Mouse (Mus musculus) hindbrain, embryonic 12.5 days (tissue): ENCODE data around the gene Chd2. TPM values are rescaled to one million over a fixed set of nuclear protein-coding genes. Genes with fewer than 3 reads are reported as not detected.
"Not testable (repeated sequence)": the region's sequence is repeated elsewhere in the genome, so short reads cannot be mapped to it uniquely, and the experiment has no call there.

Experiments
- ATAC-seq: fragments of 200-750 bp; cut with Nextera tagmentation; 2 replicates; pipeline ENCODE4 v1.8.0; 2017; ENCODE audit warnings: moderate TSS enrichment; ENCODE audit not compliant: low FRiP score
- H3K27ac ChIP-seq: fragments of 300-500 bp; sonication (generic); 2 replicates; pipeline ENCODE4 v1.5.1; 2016; ENCODE audit warnings: mild to moderate bottlenecking
- H3K27me3 ChIP-seq: fragments of 300-500 bp; sonication (generic); 2 replicates; pipeline ENCODE4 v1.6.1; 2016; ENCODE audit warnings: mild to moderate bottlenecking
- H3K36me3 ChIP-seq: fragments of 300-500 bp; sonication (generic); 2 replicates; pipeline ENCODE4 v1.6.1; 2016; ENCODE audit warnings: mild to moderate bottlenecking
- H3K4me1 ChIP-seq: fragments of 300-500 bp; sonication (generic); 2 replicates; pipeline ENCODE4 v1.6.1; 2016
- H3K4me2 ChIP-seq: fragments of 300-500 bp; sonication (generic); replicated peaks from 2 replicates; pipeline ENCODE4 v1.6.1; 2016; ENCODE audit warnings: mild to moderate bottlenecking
- H3K4me3 ChIP-seq: fragments of 300-500 bp; sonication (generic); 2 replicates; pipeline ENCODE4 v1.5.1; 2016; ENCODE audit warnings: mild to moderate bottlenecking
- H3K9ac ChIP-seq: fragments of 300-500 bp; sonication (generic); 2 replicates; pipeline ENCODE4 v1.6.1; 2016; ENCODE audit warnings: mild to moderate bottlenecking, moderate library complexity
- H3K9me3 ChIP-seq: fragments of 300-500 bp; sonication (generic); replicated peaks from 2 replicates; pipeline ENCODE4 v1.6.1; 2016; ENCODE audit warnings: mild to moderate bottlenecking
- WGBS: fragments of 180-500 bp; shearing (Covaris S2); methylation state at CpG from one replicate; pipeline ENCODE4 v1.1.7; 2016; 5-methylcytosine and 5-hydroxymethylcytosine counted together
- polyA plus RNA-seq: library from polyadenylated mRNA; unstranded; fragments of >200 nt; fragmentation: Nextera tagmentation; extraction: Ambion mirVana; gene quantifications from 2 replicates; pipeline ENCODE4 v1.2.1, GENCODE M21; 2016

Gene Chd2
- polyA plus RNA-seq, 1 experiment from 2014 or later, result 63.6 TPM

- WGBS, result 76% methylated on average over 4 of the region's 4 CpGs
- no peak overlapping the region for H3K4me2 ChIP-seq
- ATAC-seq, result no peak
- H3K36me3 ChIP-seq, result no peaks in the 10 kb centered on the region; the same call in 1 of the 2 replicates
- H3K4me1 ChIP-seq, result peaks cover 41% of the 10 kb centered on the region
- H3K27ac ChIP-seq, result peak overlapping the region; percentile 48; the same call in 1 of the 2 replicates
- no peaks in the 10 kb centered on the region for H3K27me3 ChIP-seq
- H3K9ac ChIP-seq, result no peak overlapping the region
- H3K9me3 ChIP-seq, result no peaks in the 10 kb centered on the region
- H3K4me3 ChIP-seq, result no peak overlapping the region
These were observed 5.8 kb downstream of the Chd2 start for GRCm38 (mm10) chr7:73535861-73536200.

GRCm38 (mm10) chr7:73534937-73535860 lies 6.4 kb downstream of the Chd2 start:
- WGBS, result 82% methylated on average over 2 of the region's 2 CpGs
- peak overlapping the region; percentile 48; the same call in 1 of the 2 replicates for H3K27ac ChIP-seq
- H3K27me3 ChIP-seq, result no peaks in the 10 kb centered on the region
- no peak for ATAC-seq
- peaks cover 41% of the 10 kb centered on the region for H3K4me1 ChIP-seq
- H3K36me3 ChIP-seq, result no peaks in the 10 kb centered on the region; the same call in 1 of the 2 replicates
- H3K4me2 ChIP-seq, result no peak overlapping the region
- no peaks in the 10 kb centered on the region for H3K9me3 ChIP-seq
- H3K9ac ChIP-seq, result no peak overlapping the region
- no peak overlapping the region for H3K4me3 ChIP-seq

GRCm38 (mm10) chr7:73533457-73533856 lies 8.2 kb downstream of the Chd2 start:
- Histone ChIP-seq H3K4me3 (no peak overlapping the region), H3K9ac (no peak overlapping the region), H3K4me2 (no peak overlapping the region), H3K27ac (peak overlapping the region; percentile 57), H3K4me1 (peaks cover 41% of the 10 kb centered on the region), H3K36me3 (no peaks in the 10 kb centered on the region; the same call in 1 of the 2 replicates), H3K9me3 (no peaks in the 10 kb centered on the region), H3K27me3 (no peaks in the 10 kb centered on the region)
- WGBS, result 70% methylated on average over 2 of the region's 2 CpGs
- no peak for ATAC-seq

GRCm38 (mm10) chr7:73532916-73533315 lies 8.7 kb downstream of the Chd2 start:
- WGBS, result 65% methylated on average over 3 of the region's 3 CpGs
- H3K27ac ChIP-seq, result 0 out of 2 replicates have a peak overlapping the region, but pooled peaks have one; percentile 57

GRCm38 (mm10) chr7:73532139-73532538 lies 9.5 kb downstream of the Chd2 start:
- H3K36me3 ChIP-seq, result no peaks in the 10 kb centered on the region; the same call in 1 of the 2 replicates
- WGBS, result 77% methylated on average over 3 of the region's 3 CpGs
- H3K27me3 ChIP-seq, result no peaks in the 10 kb centered on the region
- no peak overlapping the region for H3K4me3 ChIP-seq
- ATAC-seq, result no peak
- no peak overlapping the region for H3K27ac ChIP-seq
- no peaks in the 10 kb centered on the region for H3K9me3 ChIP-seq
- H3K4me2 ChIP-seq, result no peak overlapping the region
- H3K4me1 ChIP-seq, result peaks cover 41% of the 10 kb centered on the region
- H3K9ac ChIP-seq, result no peak overlapping the region

More at GRCm38 (mm10) chr7:73532916-73533315, 8.7 kb downstream of the Chd2 start:
- Histone ChIP-seq H3K27me3 (no peaks in the 10 kb centered on the region), H3K4me1 (peaks cover 41% of the 10 kb centered on the region), H3K4me2 (no peak overlapping the region), H3K4me3 (no peak overlapping the region), H3K9ac (no peak overlapping the region), H3K36me3 (no peaks in the 10 kb centered on the region; the same call in 1 of the 2 replicates), H3K9me3 (no peaks in the 10 kb centered on the region)
- ATAC-seq, result no peak

- Histone ChIP-seq H3K27me3 (no peaks in the 10 kb centered on the region), H3K36me3 (no peaks in the 10 kb centered on the region; the same call in 1 of the 2 replicates), H3K9ac (no peak overlapping the region), H3K4me3 (no peak overlapping the region), H3K9me3 (no peaks in the 10 kb centered on the region), H3K4me1 (peaks cover 37% of the 10 kb centered on the region), H3K27ac (no peak overlapping the region), H3K4me2 (no peak overlapping the region)
- WGBS, result 85% methylated on average over 7 of the region's 7 CpGs
- no peak for ATAC-seq
These were observed 10.0 kb downstream of the Chd2 start for GRCm38 (mm10) chr7:73531506-73532093.

- Histone ChIP-seq H3K27ac (no peak overlapping the region), H3K9me3 (no peaks in the 10 kb centered on the region), H3K36me3 (no peaks in the 10 kb centered on the region; the same call in 1 of the 2 replicates), H3K27me3 (no peaks in the 10 kb centered on the region), H3K4me3 (no peak overlapping the region), H3K4me2 (no peak overlapping the region), H3K4me1 (peaks cover 34% of the 10 kb centered on the region), H3K9ac (no peak overlapping the region)
- ATAC-seq, result no peak
- 91% methylated on average over 5 of the region's 5 CpGs for WGBS
These were observed 10.8 kb downstream of the Chd2 start for GRCm38 (mm10) chr7:73530846-73531245.

- Histone ChIP-seq H3K9me3 (no peaks in the 10 kb centered on the region), H3K36me3 (no peaks in the 10 kb centered on the region; the same call in 1 of the 2 replicates), H3K27me3 (no peaks in the 10 kb centered on the region), H3K4me3 (no peak overlapping the region), H3K9ac (no peak overlapping the region), H3K4me1 (peaks cover 28% of the 10 kb centered on the region), H3K27ac (no peak overlapping the region), H3K4me2 (no peak overlapping the region)
- ATAC-seq, result no peak
- 94% methylated on average over 5 of the region's 5 CpGs for WGBS
These were observed 11.5 kb downstream of the Chd2 start for GRCm38 (mm10) chr7:73530164-73530563.

GRCm38 (mm10) chr7:73529261-73529660 lies 12.4 kb downstream of the Chd2 start:
- 93% methylated on average over 6 of the region's 6 CpGs for whole genome bisulfite sequencing
- Histone ChIP-seq H3K4me1 (peaks cover 30% of the 10 kb centered on the region), H3K4me2 (no peak overlapping the region), H3K27ac (0 out of 2 replicates have a peak overlapping the region, but pooled peaks have one; percentile 17), H3K27me3 (no peaks in the 10 kb centered on the region), H3K9me3 (no peaks in the 10 kb centered on the region), H3K36me3 (no peaks in the 10 kb centered on the region), H3K4me3 (no peak overlapping the region), H3K9ac (no peak overlapping the region)
- no peak for ATAC-seq

- H3K4me1 ChIP-seq, result peaks cover 22% of the 10 kb centered on the region
- H3K36me3 ChIP-seq, H3K27ac ChIP-seq, H3K4me3 ChIP-seq, ATAC-seq, H3K27me3 ChIP-seq, H3K4me2 ChIP-seq, H3K9ac ChIP-seq, H3K9me3 ChIP-seq: not testable (repeated sequence)
- 91% methylated on average over 7 of the region's 7 CpGs for WGBS
These were observed 13.2 kb downstream of the Chd2 start for GRCm38 (mm10) chr7:73528377-73528894.

- Histone ChIP-seq H3K4me3 (no peak overlapping the region), H3K36me3 (no peaks in the 10 kb centered on the region), H3K9ac (no peak overlapping the region), H3K4me2 (no peak overlapping the region), H3K9me3 (no peaks in the 10 kb centered on the region), H3K27me3 (no peaks in the 10 kb centered on the region), H3K4me1 (peaks cover 15% of the 10 kb centered on the region), H3K27ac (no peak overlapping the region)
- 87% methylated on average over 4 of the region's 4 CpGs for WGBS
- ATAC-seq, result no peak
These were observed 14.4 kb downstream of the Chd2 start for GRCm38 (mm10) chr7:73527225-73527624.

- peak; percentile 74; the same call in 1 of the 2 replicates for ATAC-seq
- Histone ChIP-seq H3K27ac (peak overlapping the region; percentile 89), H3K9ac (no peak overlapping the region), H3K4me1 (peaks cover 14% of the 10 kb centered on the region), H3K27me3 (no peaks in the 10 kb centered on the region), H3K4me2 (no peak overlapping the region), H3K4me3 (no peak overlapping the region), H3K9me3 (no peaks in the 10 kb centered on the region), H3K36me3 (peaks cover 11% of the 10 kb centered on the region; the same call in 1 of the 2 replicates)
- WGBS, result 49% methylated on average over 9 of the region's 9 CpGs
These were observed 17.1 kb downstream of the Chd2 start for GRCm38 (mm10) chr7:73524454-73524952.
